Mouse (Mus musculus): Measurements from ENCODE around the gene Pcdh7. TPM values are rescaled to one million over a fixed set of nuclear protein-coding genes. Genes with fewer than 3 reads are reported as not detected.

The Pcdh7 gene
- polyA plus RNA-seq, 2 experiments: 12.5 to 13.7 TPM

DNA sequence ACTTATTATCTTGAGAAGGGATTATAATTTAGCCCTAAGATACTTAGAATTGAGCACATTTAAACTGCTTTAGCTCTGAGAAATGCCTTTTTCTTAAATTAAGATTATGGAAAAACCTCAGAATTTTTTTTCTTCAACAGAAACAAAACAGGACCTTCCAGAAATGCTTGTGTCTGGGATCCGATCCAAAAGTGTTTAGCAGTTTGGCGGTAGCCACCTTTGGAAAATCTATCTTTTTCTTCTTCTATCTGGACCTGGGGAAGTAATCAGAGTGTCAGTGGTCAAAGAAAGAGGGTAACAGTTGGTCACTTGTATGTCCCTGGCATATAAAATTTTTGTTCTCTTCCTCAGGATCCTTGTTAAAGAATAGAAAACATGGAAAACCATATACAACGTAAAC is 54.9 kb downstream of the Pcdh7 start:
- TF ChIP-seq POLR2A (IDR thresholded peaks at IDR 0.05; ENCODE audit: borderline replicate concordance, extremely low read depth, insufficient read depth, insufficient read length): no peak
- H3K27ac ChIP-seq (replicated peaks; ENCODE audit: low read depth, low read length): no peak overlapping the region
- H3K4me1 ChIP-seq (ENCODE audit: control insufficient read depth, insufficient read depth, low read length): no peaks in the 10 kb centered on the region
- DNase-seq (ENCODE audit: low spot score) (peak; percentile 24), ATAC-seq (ENCODE audit: low FRiP score, low read depth) (no peak)
- no peaks in the 10 kb centered on the region for H3K9me3 ChIP-seq (ENCODE audit: control insufficient read depth, low read length)
- 66% methylated on average over 3 of the region's 3 CpGs for WGBS
- H3K27me3 ChIP-seq (ENCODE audit: control insufficient read depth, insufficient read depth, low read length): no peaks in the 10 kb centered on the region
- H3K36me3 ChIP-seq (ENCODE audit: control insufficient read depth, insufficient read depth, low read length): no peaks in the 10 kb centered on the region
- no peak overlapping the region for H3K4me2 ChIP-seq (replicated peaks; ENCODE audit: low read depth, low read length, severe bottlenecking)
- H3K4me3 ChIP-seq (replicated peaks; ENCODE audit: low read length): no peak overlapping the region
- no peak overlapping the region for H3K9ac ChIP-seq (ENCODE audit: low read depth, low read length, severe bottlenecking)

DNA sequence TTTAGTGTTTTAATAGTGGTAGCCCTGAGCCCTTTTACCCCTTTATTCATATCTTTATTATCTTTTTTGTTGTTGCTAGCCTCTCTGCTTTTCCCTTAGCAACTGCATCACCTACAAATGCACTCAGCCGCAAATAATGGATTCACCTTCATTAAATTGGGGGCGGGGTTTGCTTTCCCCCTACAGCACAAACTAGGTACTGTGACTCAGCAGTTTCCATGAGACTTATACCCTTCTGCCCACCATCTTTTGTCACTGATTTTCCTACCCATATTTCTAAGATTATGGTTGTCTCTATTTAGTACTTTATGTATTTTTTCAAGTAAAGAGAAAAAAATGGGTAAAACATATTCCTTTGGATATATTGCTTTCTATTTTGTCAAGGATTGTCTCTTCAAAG is 56.7 kb downstream of the Pcdh7 start:
- H3K27ac ChIP-seq (replicated peaks; ENCODE audit: low read depth, low read length): no peak overlapping the region
- H3K4me1 ChIP-seq (ENCODE audit: control insufficient read depth, insufficient read depth, low read length): no peaks in the 10 kb centered on the region
- no peak overlapping the region for H3K4me2 ChIP-seq (replicated peaks; ENCODE audit: low read depth, low read length, severe bottlenecking)
- 74% methylated on average over 2 of the region's 2 CpGs for WGBS
- no peak for TF ChIP-seq POLR2A (IDR thresholded peaks at IDR 0.05; ENCODE audit: borderline replicate concordance, extremely low read depth, insufficient read depth, insufficient read length)
- no peak overlapping the region for H3K9ac ChIP-seq (ENCODE audit: low read depth, low read length, severe bottlenecking)
- H3K36me3 ChIP-seq (ENCODE audit: control insufficient read depth, insufficient read depth, low read length): no peaks in the 10 kb centered on the region
- ATAC-seq (ENCODE audit: low FRiP score, low read depth) (no peak), DNase-seq (ENCODE audit: low spot score) (no peak)
- H3K4me3 ChIP-seq (replicated peaks; ENCODE audit: low read length): no peak overlapping the region
- H3K9me3 ChIP-seq (ENCODE audit: control insufficient read depth, low read length): no peaks in the 10 kb centered on the region
- H3K27me3 ChIP-seq (ENCODE audit: control insufficient read depth, insufficient read depth, low read length): no peaks in the 10 kb centered on the region

DNA sequence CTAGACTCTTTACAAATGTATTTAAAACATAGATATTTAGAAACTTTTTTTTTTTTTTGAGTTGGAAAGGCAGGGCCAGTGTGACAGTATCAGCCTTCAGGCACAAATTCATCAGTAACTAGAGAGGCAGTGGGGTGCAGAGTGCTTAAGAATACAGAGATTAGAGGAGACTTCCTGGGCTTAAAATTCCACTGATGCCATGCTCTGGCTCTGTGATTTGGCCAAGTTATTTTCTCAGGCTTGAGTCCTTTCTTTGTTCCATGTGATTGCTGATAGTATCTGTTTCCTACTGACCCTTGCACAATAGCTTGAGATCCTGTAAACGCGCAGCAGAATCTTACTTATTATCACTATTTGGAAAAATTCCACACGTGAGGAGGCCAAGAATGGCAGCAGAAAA is 60.3 kb downstream of the Pcdh7 start:
- H3K36me3 ChIP-seq (ENCODE audit: control insufficient read depth, insufficient read depth, low read length): no peaks in the 10 kb centered on the region
- H3K4me1 ChIP-seq (ENCODE audit: control insufficient read depth, insufficient read depth, low read length): no peaks in the 10 kb centered on the region
- H3K27ac ChIP-seq (replicated peaks; ENCODE audit: low read depth, low read length): no peak overlapping the region
- 71% methylated on average over 3 of the region's 3 CpGs for WGBS
- H3K9ac ChIP-seq (ENCODE audit: low read depth, low read length, severe bottlenecking): no peak overlapping the region
- H3K4me2 ChIP-seq (replicated peaks; ENCODE audit: low read depth, low read length, severe bottlenecking): no peak overlapping the region
- H3K27me3 ChIP-seq (ENCODE audit: control insufficient read depth, insufficient read depth, low read length): no peaks in the 10 kb centered on the region
- no peaks in the 10 kb centered on the region for H3K9me3 ChIP-seq (ENCODE audit: control insufficient read depth, low read length)
- no peak overlapping the region for H3K4me3 ChIP-seq (replicated peaks; ENCODE audit: low read length)
- TF ChIP-seq POLR2A (IDR thresholded peaks at IDR 0.05; ENCODE audit: borderline replicate concordance, extremely low read depth, insufficient read depth, insufficient read length): no peak
- no peak for ATAC-seq (ENCODE audit: low FRiP score, low read depth)
- no peak for DNase-seq (ENCODE audit: low spot score)

DNA sequence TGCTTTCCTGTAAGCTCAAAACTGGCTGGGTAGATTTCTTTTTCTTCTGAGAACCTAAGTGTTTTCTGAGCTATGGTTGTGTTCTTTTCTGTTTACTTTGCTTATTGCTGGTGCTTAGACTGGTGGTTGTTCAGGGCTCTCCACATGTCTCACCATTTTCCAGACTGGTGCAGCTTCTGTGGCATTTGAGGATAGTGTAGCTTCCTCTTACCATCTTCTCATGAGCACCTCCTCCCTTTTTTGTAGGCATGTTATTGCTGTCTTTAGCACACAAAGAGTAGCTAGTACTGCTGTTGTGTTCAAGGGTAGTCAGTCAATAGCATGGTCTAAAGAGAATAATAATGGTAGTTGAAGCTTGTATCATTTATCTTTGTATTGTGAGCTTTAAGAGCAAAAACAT is 62.2 kb downstream of the Pcdh7 start:
- no peak for TF ChIP-seq POLR2A (IDR thresholded peaks at IDR 0.05; ENCODE audit: borderline replicate concordance, extremely low read depth, insufficient read depth, insufficient read length)
- DNase-seq (ENCODE audit: low spot score) (no peak), ATAC-seq (ENCODE audit: low FRiP score, low read depth) (no peak)
- H3K27ac ChIP-seq (replicated peaks; ENCODE audit: low read depth, low read length): no peak overlapping the region
- no peaks in the 10 kb centered on the region for H3K36me3 ChIP-seq (ENCODE audit: control insufficient read depth, insufficient read depth, low read length)
- no peak overlapping the region for H3K4me3 ChIP-seq (replicated peaks; ENCODE audit: low read length)
- H3K9ac ChIP-seq (ENCODE audit: low read depth, low read length, severe bottlenecking): no peak overlapping the region
- H3K4me2 ChIP-seq (replicated peaks; ENCODE audit: low read depth, low read length, severe bottlenecking): no peak overlapping the region
- no peaks in the 10 kb centered on the region for H3K27me3 ChIP-seq (ENCODE audit: control insufficient read depth, insufficient read depth, low read length)
- H3K4me1 ChIP-seq (ENCODE audit: control insufficient read depth, insufficient read depth, low read length): no peaks in the 10 kb centered on the region
- no peaks in the 10 kb centered on the region for H3K9me3 ChIP-seq (ENCODE audit: control insufficient read depth, low read length)

DNA sequence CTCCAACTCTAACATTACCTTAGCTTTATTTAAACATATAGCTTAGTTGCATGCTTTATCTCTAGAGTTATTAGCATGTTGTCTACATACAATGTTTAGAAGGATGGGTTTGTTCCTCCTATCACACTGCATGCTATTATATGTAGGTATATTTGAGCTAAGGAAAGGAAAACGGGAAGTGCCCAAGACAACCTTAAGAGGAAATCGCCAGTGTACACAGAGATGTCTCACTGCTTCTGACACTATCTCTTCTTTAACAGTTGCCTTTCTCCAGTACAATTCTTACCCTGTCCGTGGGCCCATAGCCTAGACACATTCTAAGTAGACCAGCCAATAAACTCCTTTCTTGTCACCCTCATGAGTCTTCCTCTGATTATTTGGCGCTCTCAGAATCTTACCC is 62.8 kb downstream of the Pcdh7 start:
- no peak for ATAC-seq (ENCODE audit: low FRiP score, low read depth)
- H3K9ac ChIP-seq (ENCODE audit: low read depth, low read length, severe bottlenecking): no peak overlapping the region
- no peaks in the 10 kb centered on the region for H3K4me1 ChIP-seq (ENCODE audit: control insufficient read depth, insufficient read depth, low read length)
- H3K4me2 ChIP-seq (replicated peaks; ENCODE audit: low read depth, low read length, severe bottlenecking): no peak overlapping the region
- no peaks in the 10 kb centered on the region for H3K36me3 ChIP-seq (ENCODE audit: control insufficient read depth, insufficient read depth, low read length)
- no peak overlapping the region for H3K27ac ChIP-seq (replicated peaks; ENCODE audit: low read depth, low read length)
- TF ChIP-seq POLR2A (IDR thresholded peaks at IDR 0.05; ENCODE audit: borderline replicate concordance, extremely low read depth, insufficient read depth, insufficient read length): no peak
- WGBS: 84% methylated on average over 4 of the region's 4 CpGs
- no peak for DNase-seq (ENCODE audit: low spot score)
- H3K9me3 ChIP-seq (ENCODE audit: control insufficient read depth, low read length): no peaks in the 10 kb centered on the region
- no peaks in the 10 kb centered on the region for H3K27me3 ChIP-seq (ENCODE audit: control insufficient read depth, insufficient read depth, low read length)
- H3K4me3 ChIP-seq (replicated peaks; ENCODE audit: low read length): no peak overlapping the region

DNA sequence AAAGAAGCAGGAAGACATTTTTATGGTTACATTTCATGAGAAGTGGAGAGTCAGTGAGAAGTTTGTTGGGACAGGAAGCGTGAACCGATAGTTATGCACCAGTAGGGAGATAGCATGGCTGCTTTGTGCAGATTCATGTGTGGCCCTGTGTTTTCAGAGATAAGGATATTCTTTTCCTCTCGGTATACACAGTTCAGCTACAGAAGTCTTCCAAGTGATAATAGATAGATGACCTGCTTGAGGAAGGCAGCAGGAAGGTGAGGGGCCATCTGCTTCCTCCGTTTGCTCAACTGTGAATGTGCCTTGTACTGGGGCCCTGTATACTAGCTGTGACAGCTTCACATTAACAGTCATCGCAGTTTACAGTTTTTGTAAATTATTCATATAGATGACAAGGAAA is 64.2 kb downstream of the Pcdh7 start:
- Histone ChIP-seq H3K27me3 (ENCODE audit: control insufficient read depth, insufficient read depth, low read length) (no peaks in the 10 kb centered on the region), H3K4me2 (replicated peaks; ENCODE audit: low read depth, low read length, severe bottlenecking) (no peak overlapping the region), H3K4me3 (replicated peaks; ENCODE audit: low read length) (no peak overlapping the region), H3K9me3 (ENCODE audit: control insufficient read depth, low read length) (no peaks in the 10 kb centered on the region), H3K36me3 (ENCODE audit: control insufficient read depth, insufficient read depth, low read length) (no peaks in the 10 kb centered on the region), H3K9ac (ENCODE audit: low read depth, low read length, severe bottlenecking) (no peak overlapping the region), H3K27ac (replicated peaks; ENCODE audit: low read depth, low read length) (no peak overlapping the region), H3K4me1 (ENCODE audit: control insufficient read depth, insufficient read depth, low read length) (no peaks in the 10 kb centered on the region)
- ATAC-seq (ENCODE audit: low FRiP score, low read depth) (no peak), DNase-seq (ENCODE audit: low spot score) (no peak)
- TF ChIP-seq POLR2A (IDR thresholded peaks at IDR 0.05; ENCODE audit: borderline replicate concordance, extremely low read depth, insufficient read depth, insufficient read length): no peak
- WGBS: 68% methylated on average over 5 of the region's 5 CpGs

Measured in limb, embryonic 14.5 days (tissue).